Mouse (Mus musculus): ENCODE data around the gene Sacm1l. TPM values are rescaled to one million over a fixed set of nuclear protein-coding genes. Genes with fewer than 3 reads are reported as not detected.

Gene Sacm1l
- total and polyA plus RNA-seq, 2 experiments from 2014 or later: 33.1 to 45.1 TPM

DNA sequence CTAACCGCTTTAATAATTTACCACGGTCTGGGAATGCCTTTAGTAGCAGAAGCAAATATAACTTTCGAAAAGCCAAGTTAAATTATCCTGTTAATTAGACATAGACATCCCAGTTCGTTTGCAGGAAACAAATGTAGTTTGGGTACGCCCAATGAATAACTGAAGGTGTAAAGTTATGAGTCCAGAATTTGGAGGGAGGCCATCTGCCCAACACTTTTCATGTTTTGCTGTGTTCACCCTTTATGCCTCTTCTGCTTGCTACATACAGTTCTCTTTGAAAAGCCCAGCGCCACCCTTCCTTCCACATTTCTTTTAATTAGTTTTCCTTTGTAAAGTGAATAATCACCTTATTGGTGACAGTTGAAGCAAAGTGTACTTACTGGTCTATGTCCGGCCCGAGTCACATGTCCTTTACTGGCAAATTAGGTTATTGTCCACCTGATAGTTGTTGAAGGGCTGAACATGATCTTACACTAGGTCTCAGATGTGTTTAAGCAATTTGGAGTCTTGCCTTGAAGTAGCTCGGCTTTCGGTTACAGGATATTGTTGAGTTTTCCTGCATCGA is 1.1 kb downstream of the Sacm1l start:
- Histone ChIP-seq H3K36me3 (ENCODE audit: insufficient read depth) (no peaks in the 10 kb centered on the region), H3K4me3 (ENCODE audit: low read depth, low read length) (peak overlapping the region; percentile 92), H3K4me2 (ENCODE audit: low read depth) (peak overlapping the region; percentile 61), H3K9me3 (ENCODE audit: low read length) (no peaks in the 10 kb centered on the region), H3K9ac (peak overlapping the region; percentile 95), H3K27me3 (ENCODE audit: insufficient read depth, low read length) (no peaks in the 10 kb centered on the region), H3K27ac (ENCODE audit: low read depth, low read length) (0 out of 2 replicates have a peak overlapping the region, but pooled peaks have one; percentile 97), H3K4me1 (ENCODE audit: insufficient read depth) (peaks cover 19% of the 10 kb centered on the region)
- 24% methylated on average over 11 of the region's 11 CpGs for WGBS
- ATAC-seq (no peak), DNase-seq (no peak)
- no peak for TF ChIP-seq CTCF (IDR thresholded peaks at IDR 0.05; ENCODE audit: low read depth)

GRCm38 (mm10) chr9:123531234-123531633 is 1.7 kb downstream of the Sacm1l start:
- no peak for ATAC-seq
- Histone ChIP-seq H3K27ac (ENCODE audit: low read depth, low read length) (no peak overlapping the region), H3K4me2 (ENCODE audit: low read depth) (peak overlapping the region; percentile 61), H3K4me3 (ENCODE audit: low read depth, low read length) (peak overlapping the region; percentile 92), H3K9me3 (ENCODE audit: low read length) (no peaks in the 10 kb centered on the region), H3K9ac (no peak overlapping the region), H3K36me3 (ENCODE audit: insufficient read depth) (no peaks in the 10 kb centered on the region), H3K27me3 (ENCODE audit: insufficient read depth, low read length) (no peaks in the 10 kb centered on the region), H3K4me1 (ENCODE audit: insufficient read depth) (peaks cover 19% of the 10 kb centered on the region)
- no peak for DNase-seq
- no peak for TF ChIP-seq CTCF (IDR thresholded peaks at IDR 0.05; ENCODE audit: low read depth)

- Histone ChIP-seq H3K27ac (ENCODE audit: low read depth, low read length) (no peak overlapping the region), H3K4me1 (ENCODE audit: insufficient read depth) (peaks cover 5% of the 10 kb centered on the region; the same call in 1 of the 2 replicates), H3K36me3 (ENCODE audit: insufficient read depth) (no peaks in the 10 kb centered on the region), H3K4me3 (ENCODE audit: low read depth, low read length) (no peak overlapping the region), H3K9ac (no peak overlapping the region), H3K9me3 (ENCODE audit: low read length) (no peaks in the 10 kb centered on the region), H3K4me2 (ENCODE audit: low read depth) (no peak overlapping the region), H3K27me3 (ENCODE audit: insufficient read depth, low read length) (no peaks in the 10 kb centered on the region)
- no peak for DNase-seq
- no peak for TF ChIP-seq CTCF (IDR thresholded peaks at IDR 0.05; ENCODE audit: low read depth)
- WGBS: 79% methylated on average over 2 of the region's 2 CpGs
- ATAC-seq: no peak
Observed at GRCm38 (mm10) chr9:123536613-123537012, 7.1 kb downstream of the Sacm1l start.

DNA sequence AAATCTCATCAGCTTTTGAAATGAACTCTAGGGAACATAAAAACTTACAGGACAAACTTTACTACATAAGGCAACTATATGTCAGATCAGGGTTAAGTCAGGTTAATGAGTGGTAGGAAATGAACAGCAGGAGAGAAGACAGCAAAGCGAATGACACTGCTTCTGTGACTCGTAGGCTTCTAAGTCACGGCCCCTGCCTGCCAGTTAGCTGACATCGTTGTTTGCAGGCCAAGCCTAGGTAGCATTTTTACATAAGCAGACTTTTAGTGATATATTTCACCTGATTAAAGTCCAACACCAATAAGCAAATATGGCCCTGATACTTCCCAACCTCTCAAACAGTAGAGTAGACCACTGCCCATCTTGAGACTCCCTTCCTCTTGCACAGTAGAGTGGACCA is 8.6 kb downstream of the Sacm1l start:
- Histone ChIP-seq H3K9ac (no peak overlapping the region), H3K4me2 (ENCODE audit: low read depth) (no peak overlapping the region), H3K27me3 (ENCODE audit: insufficient read depth, low read length) (no peaks in the 10 kb centered on the region), H3K27ac (ENCODE audit: low read depth, low read length) (no peak overlapping the region), H3K36me3 (ENCODE audit: insufficient read depth) (0 out of 2 replicates have a peak, but pooled peaks cover under 1% of the 10 kb centered on the region), H3K4me1 (ENCODE audit: insufficient read depth) (no peaks in the 10 kb centered on the region), H3K9me3 (ENCODE audit: low read length) (no peaks in the 10 kb centered on the region), H3K4me3 (ENCODE audit: low read depth, low read length) (no peak overlapping the region)
- TF ChIP-seq CTCF (IDR thresholded peaks at IDR 0.05; ENCODE audit: low read depth): no peak
- no peak for ATAC-seq
- DNase-seq: no peak
- 83% methylated on average over 4 of the region's 4 CpGs for WGBS

DNA sequence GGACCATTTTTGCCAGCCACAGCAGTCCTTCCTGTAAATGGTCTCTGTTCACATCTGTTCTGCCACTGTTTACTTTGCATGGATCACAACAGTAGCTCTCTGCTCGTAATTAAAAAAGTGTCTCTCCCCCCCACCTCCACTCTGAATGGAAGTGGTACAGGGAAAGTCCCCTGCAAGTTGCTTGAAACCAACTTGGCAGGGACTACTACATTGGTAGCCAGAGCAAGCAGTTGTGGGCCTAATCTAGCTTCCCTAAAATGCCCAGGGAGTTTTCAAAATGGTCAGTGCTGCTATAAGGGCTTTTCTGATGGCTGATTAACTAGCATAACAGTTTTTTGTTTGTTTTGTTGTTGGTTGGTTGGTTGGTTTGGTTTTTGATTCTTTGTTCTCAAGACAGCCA is 9.5 kb downstream of the Sacm1l start:
- 24% methylated on average over 1 of the region's 1 CpGs for WGBS
- H3K9ac ChIP-seq: no peak overlapping the region
- H3K36me3 ChIP-seq (ENCODE audit: insufficient read depth): peaks cover 10% of the 10 kb centered on the region; the same call in 1 of the 2 replicates
- H3K4me1 ChIP-seq (ENCODE audit: insufficient read depth): no peaks in the 10 kb centered on the region
- no peak overlapping the region for H3K4me2 ChIP-seq (ENCODE audit: low read depth)
- TF ChIP-seq CTCF (IDR thresholded peaks at IDR 0.05; ENCODE audit: low read depth): no peak
- no peak overlapping the region for H3K27ac ChIP-seq (ENCODE audit: low read depth, low read length)
- ATAC-seq (no peak), DNase-seq (no peak)
- H3K4me3 ChIP-seq (ENCODE audit: low read depth, low read length): no peak overlapping the region
- H3K27me3 ChIP-seq (ENCODE audit: insufficient read depth, low read length): no peaks in the 10 kb centered on the region
- H3K9me3 ChIP-seq (ENCODE audit: low read length): no peaks in the 10 kb centered on the region

- Histone ChIP-seq H3K4me3 (ENCODE audit: low read depth, low read length) (no peak overlapping the region), H3K4me2 (ENCODE audit: low read depth) (no peak overlapping the region), H3K27me3 (ENCODE audit: insufficient read depth, low read length) (no peaks in the 10 kb centered on the region), H3K4me1 (ENCODE audit: insufficient read depth) (no peaks in the 10 kb centered on the region), H3K9ac (no peak overlapping the region), H3K27ac (ENCODE audit: low read depth, low read length) (no peak overlapping the region), H3K9me3 (ENCODE audit: low read length) (no peaks in the 10 kb centered on the region), H3K36me3 (ENCODE audit: insufficient read depth) (peaks cover 10% of the 10 kb centered on the region; the same call in 1 of the 2 replicates)
- no peak for TF ChIP-seq CTCF (IDR thresholded peaks at IDR 0.05; ENCODE audit: low read depth)
- DNase-seq (no peak), ATAC-seq (no peak)
- WGBS: 86% methylated on average over 2 of the region's 2 CpGs
Observed at GRCm38 (mm10) chr9:123539823-123540222, 10.3 kb downstream of the Sacm1l start.

DNA sequence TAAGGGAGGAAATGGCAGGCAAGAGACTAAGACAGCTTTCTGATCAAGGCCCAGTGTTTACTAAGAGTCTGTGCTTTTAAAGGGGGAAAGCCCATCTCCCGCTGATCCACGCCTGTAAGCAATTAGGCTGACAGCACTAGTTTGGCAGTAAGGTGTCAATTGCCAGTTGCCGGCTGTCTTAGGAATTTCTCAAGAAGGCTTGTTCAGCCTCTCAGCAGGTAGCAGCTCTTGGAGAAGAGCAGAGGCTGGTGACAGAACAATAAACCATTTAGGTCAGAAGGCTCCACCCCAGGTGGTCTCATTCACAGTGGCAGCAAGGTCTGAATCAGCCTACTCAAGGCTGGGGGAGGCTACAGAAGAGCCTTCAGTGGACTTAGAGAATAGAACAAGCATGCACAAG is 25.0 kb downstream of the Sacm1l start:
- 22% methylated on average over 3 of the region's 3 CpGs for WGBS
- ATAC-seq (no peak), DNase-seq (no peak)
- no peak overlapping the region for H3K9ac ChIP-seq
- no peak overlapping the region for H3K4me2 ChIP-seq (ENCODE audit: low read depth)
- TF ChIP-seq CTCF (IDR thresholded peaks at IDR 0.05; ENCODE audit: low read depth): no peak
- H3K27me3 ChIP-seq (ENCODE audit: insufficient read depth, low read length): no peaks in the 10 kb centered on the region
- H3K4me1 ChIP-seq (ENCODE audit: insufficient read depth): no peaks in the 10 kb centered on the region
- H3K36me3 ChIP-seq (ENCODE audit: insufficient read depth): peaks cover 63% of the 10 kb centered on the region
- H3K27ac ChIP-seq (ENCODE audit: low read depth, low read length): no peak overlapping the region
- no peak overlapping the region for H3K4me3 ChIP-seq (ENCODE audit: low read depth, low read length)
- no peaks in the 10 kb centered on the region for H3K9me3 ChIP-seq (ENCODE audit: low read length)
